Mouse (Mus musculus) spleen, adult 2 months (tissue): Measurements from ENCODE around the gene Ap5b1.

ENCODE experiments used
- CTCF ChIP-seq: fragments of 200-500 bp; IDR thresholded peaks from 2 replicates; pipeline ENCODE4 v1.5.1; 2011; ENCODE audit warnings: mild to moderate bottlenecking, inconsistent platforms; ENCODE audit not compliant: insufficient read depth, insufficient read length, insufficient replicate concordance; ENCODE audit errors: extremely low read depth
- POLR2A ChIP-seq: fragments of 200-500 bp; IDR thresholded peaks from 2 replicates; pipeline ENCODE4 v1.6.1; 2011; ENCODE audit warnings: low read depth, low read length, inconsistent platforms

DNA sequence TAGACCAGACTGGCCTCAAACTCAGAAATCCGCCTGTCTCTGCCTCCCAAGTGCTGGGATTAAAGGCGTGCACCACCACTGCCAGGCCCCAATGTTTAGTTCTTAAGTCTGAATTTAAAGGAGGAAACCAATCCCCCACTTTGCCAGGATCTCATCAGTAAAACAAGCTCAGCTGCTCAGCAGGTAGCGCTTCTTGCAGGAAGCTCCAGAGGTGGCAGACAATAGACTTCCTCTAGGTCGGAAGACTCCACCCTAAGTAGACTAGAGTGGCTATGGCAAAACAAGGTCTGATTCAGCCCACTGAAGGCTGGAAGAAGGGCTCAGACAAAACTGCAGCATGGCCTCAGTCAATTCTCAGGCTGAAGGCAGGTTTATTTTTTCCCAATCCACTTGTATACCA lies 12.1 kb downstream of the Ap5b1 start:
- TF ChIP-seq CTCF (no peak), POLR2A (no peak)
